Mouse (Mus musculus) CH12.LX (cell line): ENCODE measurements at regions not wholly inside any gene's neighbourhood (a gene's known extent, or its start where the extent isn't known, plus 50 kb on each side); places are given as distances from the start of the nearest gene placed in this dataset.

ENCODE experiments used
- DNase-seq: peaks from one replicate; pipeline ENCODE4 v3.0.0-alpha.2; 2013; ENCODE audit errors: extremely low read depth
- H3K27ac ChIP-seq: 2 replicates; pipeline ENCODE4 v1.5.1; 2012; ENCODE audit warnings: low read depth, mild to moderate bottlenecking, control low read depth, moderate library complexity; ENCODE audit not compliant: insufficient read depth
- H3K27me3 ChIP-seq: replicated peaks from 2 replicates; pipeline ENCODE3; 2012; ENCODE audit warnings: inconsistent platforms
- H3K36me3 ChIP-seq, 2 experiments: replicated peaks in 1 of 2; 2 replicates each; pipeline versions ENCODE3 to v1.6.1; 2012; ENCODE audit warnings: inconsistent platforms in 1 of 2, low read length in 1 of 2, mild to moderate bottlenecking in 1 of 2, mixed read lengths in 1 of 2, moderate library complexity in 1 of 2; ENCODE audit not compliant: control insufficient read depth in 1 of 2, insufficient read depth in 1 of 2
- H3K4me1 ChIP-seq, 2 experiments: 2 replicates each; pipeline ENCODE4 v1.6.1; 2012; ENCODE audit warnings: inconsistent platforms in 1 of 2, moderate library complexity in 1 of 2; ENCODE audit not compliant: insufficient read depth in 2 of 2, control insufficient read depth in 1 of 2
- H3K4me2 ChIP-seq: 2 replicates; pipeline ENCODE4 v1.6.1; 2012; ENCODE audit warnings: low read depth, mild to moderate bottlenecking, control low read depth; ENCODE audit not compliant: poor library complexity, insufficient read depth, severe bottlenecking
- H3K4me3 ChIP-seq, 3 experiments: fragments of 150-350 bp in 1 of 3; sonication (generic) in 1 of 3; replicated peaks in 1 of 3; 2 replicates each; pipeline versions ENCODE3 to v1.5.1; 2011 to 2012; ENCODE audit warnings: low read depth in 2 of 3, low read length in 2 of 3, mild to moderate bottlenecking in 2 of 3, moderate library complexity in 2 of 3, control low read depth in 1 of 3, improper control_type of control experiment in 1 of 3, inconsistent platforms in 1 of 3, mixed read lengths in 1 of 3; ENCODE audit not compliant: poor library complexity in 1 of 3
- H3K79me2 ChIP-seq: replicated peaks from 2 replicates; pipeline ENCODE4 v1.6.1; 2012; ENCODE audit warnings: mild to moderate bottlenecking, moderate library complexity; ENCODE audit not compliant: control insufficient read depth, poor library complexity, insufficient read depth, severe bottlenecking; ENCODE audit errors: extremely low read depth
- H3K9ac ChIP-seq: 2 replicates; pipeline ENCODE4 v1.6.1; 2012; ENCODE audit warnings: low read depth, mild to moderate bottlenecking, control low read depth, moderate library complexity; ENCODE audit not compliant: insufficient read depth
- H3K9me3 ChIP-seq: replicated peaks from 2 replicates; pipeline ENCODE3; 2012; ENCODE audit warnings: low read length, inconsistent platforms, mixed read lengths
- BHLHE40 ChIP-seq: IDR thresholded peaks from 2 replicates; pipeline ENCODE4 v1.6.1; 2011; ENCODE audit warnings: mild to moderate bottlenecking, low read depth, low read length, improper control_type of control experiment
- CHD1 ChIP-seq: IDR thresholded peaks from 2 replicates; pipeline ENCODE4 v1.6.1; 2012; ENCODE audit warnings: low read depth, low read length, improper control_type of control experiment, inconsistent platforms
- CHD2 ChIP-seq: IDR thresholded peaks from 2 replicates; pipeline ENCODE4 v1.6.1; 2011; ENCODE audit warnings: low read length, improper control_type of control experiment
- CTCF ChIP-seq, 2 experiments: IDR thresholded peaks in 1 of 2; conservative IDR thresholded peaks in 1 of 2; 2 replicates each; pipeline ENCODE4 v1.5.1; 2011 to 2012; ENCODE audit warnings: low read depth in 2 of 2, low read length in 2 of 2, improper control_type of control experiment in 1 of 2, inconsistent platforms in 1 of 2, mild to moderate bottlenecking in 1 of 2, moderate library complexity in 1 of 2
- ELF1 ChIP-seq: IDR thresholded peaks from 2 replicates; pipeline ENCODE4 v1.6.1; 2014; ENCODE audit warnings: low read depth, mild to moderate bottlenecking, inconsistent platforms, low read length, improper control_type of control experiment
- EP300 ChIP-seq: IDR thresholded peaks from 2 replicates; pipeline ENCODE4 v1.6.1; 2011; ENCODE audit warnings: low read length, improper control_type of control experiment
- ETS1 ChIP-seq: conservative IDR thresholded peaks from 2 replicates; pipeline ENCODE4 v1.6.1; 2012; ENCODE audit warnings: low read depth, mild to moderate bottlenecking, inconsistent platforms, low read length, improper control_type of control experiment, moderate library complexity
- GABPA ChIP-seq: IDR thresholded peaks from 2 replicates; pipeline ENCODE4 v1.6.1; 2012; ENCODE audit warnings: low read depth, low read length, improper control_type of control experiment, inconsistent platforms; ENCODE audit not compliant: insufficient replicate concordance
- HCFC1 ChIP-seq: IDR thresholded peaks from 2 replicates; pipeline ENCODE4 v1.6.1; 2012; ENCODE audit warnings: low read depth, mild to moderate bottlenecking, inconsistent platforms, low read length, improper control_type of control experiment
- JUN ChIP-seq: IDR thresholded peaks from 2 replicates; pipeline ENCODE4 v1.6.1; 2011; ENCODE audit warnings: low read depth, mild to moderate bottlenecking, low read length, improper control_type of control experiment, moderate library complexity; ENCODE audit not compliant: insufficient read depth
- JUND ChIP-seq: conservative IDR thresholded peaks from 2 replicates; pipeline ENCODE4 v1.6.1; 2011; ENCODE audit warnings: low read depth, low read length, improper control_type of control experiment
- KAT2A ChIP-seq: IDR thresholded peaks from 2 replicates; pipeline ENCODE4 v1.6.1; 2012; ENCODE audit warnings: low read length, improper control_type of control experiment, inconsistent platforms; ENCODE audit not compliant: insufficient replicate concordance
- MAFK ChIP-seq: IDR thresholded peaks from 2 replicates; pipeline ENCODE4 v1.6.1; 2011; ENCODE audit warnings: low read length, improper control_type of control experiment; ENCODE audit not compliant: insufficient replicate concordance
- MAX ChIP-seq: IDR thresholded peaks from 2 replicates; pipeline ENCODE4 v1.6.1; 2011; ENCODE audit warnings: low read length, improper control_type of control experiment
- MEF2A ChIP-seq: IDR thresholded peaks from 2 replicates; pipeline ENCODE4 v1.6.1; 2014; ENCODE audit warnings: low read depth, mild to moderate bottlenecking, inconsistent platforms, low read length, improper control_type of control experiment, borderline replicate concordance
- MXI1 ChIP-seq: IDR thresholded peaks from 2 replicates; pipeline ENCODE4 v1.6.1; 2011; ENCODE audit warnings: mild to moderate bottlenecking, low read depth, low read length, improper control_type of control experiment
- NELFE ChIP-seq: IDR thresholded peaks from 2 replicates; pipeline ENCODE4 v1.6.1; 2011; ENCODE audit warnings: low read depth, low read length, improper control_type of control experiment
- POLR2A ChIP-seq: IDR thresholded peaks from 2 replicates; pipeline ENCODE4 v1.6.1; 2011; ENCODE audit warnings: low read depth, mild to moderate bottlenecking, improper control_type of control experiment, low read length
- RAD21 ChIP-seq: IDR thresholded peaks from 2 replicates; pipeline ENCODE4 v1.6.1; 2011; ENCODE audit warnings: low read depth, mild to moderate bottlenecking, low read length, improper control_type of control experiment, moderate library complexity
- RCOR1 ChIP-seq: conservative IDR thresholded peaks from 2 replicates; pipeline ENCODE4 v1.6.1; 2012; ENCODE audit warnings: low read depth, mild to moderate bottlenecking, inconsistent platforms, low read length, improper control_type of control experiment
- SIN3A ChIP-seq: IDR thresholded peaks from 2 replicates; pipeline ENCODE4 v1.6.1; 2012; ENCODE audit warnings: low read length, improper control_type of control experiment, inconsistent platforms
- TCF12 ChIP-seq: IDR thresholded peaks from 2 replicates; pipeline ENCODE4 v1.6.1; 2014; ENCODE audit warnings: low read depth, mild to moderate bottlenecking, inconsistent platforms, low read length, improper control_type of control experiment
- ZKSCAN1 ChIP-seq: IDR thresholded peaks from 2 replicates; pipeline ENCODE4 v1.6.1; 2012; ENCODE audit warnings: low read depth, inconsistent platforms, low read length, improper control_type of control experiment, borderline replicate concordance
- ZMIZ1 ChIP-seq: IDR thresholded peaks from 2 replicates; pipeline ENCODE4 v1.6.1; 2012; ENCODE audit warnings: low read depth, mild to moderate bottlenecking, inconsistent platforms, low read length, improper control_type of control experiment
- ZNF384 ChIP-seq: IDR thresholded peaks from 2 replicates; pipeline ENCODE4 v1.6.1; 2012; ENCODE audit warnings: low read depth, low read length, improper control_type of control experiment, inconsistent platforms
- dilution Hi-C: fragments of 300-500 bp; cut with MboI; formaldehyde crosslinking; loops from 2 replicates; pipeline ENCODE4 v1.14.3; 2020; ENCODE audit warnings: low sequenced_read_pairs; ENCODE audit not compliant: extremely low pct_unique_long_range_greater_than_20kb, extremely low pct_ligation_motif_present
- in situ Hi-C: fragments of 300-500 bp; cut with MboI; formaldehyde crosslinking; loops from 3 replicates; pipeline ENCODE4 v1.14.3; 2019; ENCODE audit warnings: low sequenced_read_pairs, low pct_ligation_motif_present, low pct_unique_long_range_greater_than_20kb, mixed read lengths

GRCm38 (mm10) chr9:11671243-11671642 is 766.7 kb upstream of the Cntn5 start:
- Histone ChIP-seq H3K9ac (no peak overlapping the region), H3K27ac (no peak overlapping the region), H3K9me3 (no peaks in the 10 kb centered on the region), H3K4me2 (no peak overlapping the region), H3K36me3 (no peaks in the 10 kb centered on the region)
- no peak for DNase-seq
- in situ Hi-C loops: no loop called here
- TF ChIP-seq BHLHE40 (no peak), CHD1 (no peak), ZKSCAN1 (no peak), JUN (no peak), GABPA (no peak), EP300 (no peak), CHD2 (no peak), HCFC1 (no peak), NELFE (no peak), MXI1 (no peak), TCF12 (no peak), MEF2A (no peak), ZNF384 (no peak), ZMIZ1 (no peak), RAD21 (no peak), MAX (no peak), SIN3A (no peak)
- TF ChIP-seq, all 38 proteins: peak for 0
- dilution Hi-C loops: no loop called here
- H3K4me1 ChIP-seq: no peaks in the 10 kb centered on the region
- H3K4me3 ChIP-seq: no peak overlapping the region
- no peaks in the 10 kb centered on the region for H3K79me2 ChIP-seq
- H3K27me3 ChIP-seq: no peaks in the 10 kb centered on the region

DNA sequence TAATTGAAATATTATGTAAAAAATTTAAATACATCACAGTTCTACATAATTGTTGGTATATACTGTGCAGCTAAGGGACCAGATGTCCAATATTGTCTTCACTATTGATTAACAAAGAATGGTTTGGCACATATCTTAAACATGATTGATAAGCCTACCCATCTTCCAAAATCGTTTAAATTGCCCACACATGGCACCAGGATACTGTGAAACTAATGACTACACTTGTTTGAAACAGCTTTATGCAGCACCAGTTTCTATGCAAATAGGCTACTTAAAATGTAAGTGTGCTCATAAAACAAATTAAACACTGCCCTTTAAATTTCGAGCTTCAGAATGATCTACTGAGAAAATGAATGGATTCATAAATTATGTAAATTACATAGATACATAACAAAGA is 724.9 kb upstream of the Cntn5 start:
- Histone ChIP-seq H3K36me3 (no peaks in the 10 kb centered on the region), H3K4me3 (no peak overlapping the region), H3K27me3 (no peaks in the 10 kb centered on the region), H3K4me2 (no peak overlapping the region), H3K79me2 (no peaks in the 10 kb centered on the region), H3K4me1 (no peaks in the 10 kb centered on the region), H3K27ac (no peak overlapping the region), H3K9me3 (no peaks in the 10 kb centered on the region), H3K9ac (no peak overlapping the region)
- no peak for DNase-seq
- TF ChIP-seq ELF1: no peak
- no peak for TF ChIP-seq ETS1
- no peak for TF ChIP-seq SIN3A
- no peak for TF ChIP-seq CHD2
- no peak for TF ChIP-seq POLR2A
- TF ChIP-seq MAFK: no peak
- no peak for TF ChIP-seq JUN
- no peak for TF ChIP-seq MAX
- no peak for TF ChIP-seq MXI1
- TF ChIP-seq JUND: no peak
- TF ChIP-seq KAT2A: no peak
- no peak for TF ChIP-seq ZMIZ1
- TF ChIP-seq MEF2A: no peak
- no peak for TF ChIP-seq RCOR1
- TF ChIP-seq CTCF (conservative IDR thresholded peaks at IDR 0.05 in 1 of 2, IDR thresholded peaks at IDR 0.05 in 1 of 2; ENCODE audit: low read depth in 2 of 2, low read length in 2 of 2): no peak
- TF ChIP-seq GABPA: no peak
- TF ChIP-seq TCF12: no peak
- TF ChIP-seq HCFC1: no peak
- dilution Hi-C loops: no loop called here
- in situ Hi-C loops: no loop called here
